Mouse (Mus musculus): Measurements from ENCODE around the gene Gm21865. TPM values are rescaled to one million over a fixed set of nuclear protein-coding genes. Genes with fewer than 3 reads are reported as not detected.
"Not testable (repeated sequence)": the region's sequence is repeated elsewhere in the genome, so short reads cannot be mapped to it uniquely, and the experiment has no call there.

Gene Gm21865
- total RNA-seq (2017): not detected in 2 replicates

- not testable (repeated sequence) for ATAC-seq (replicated peaks in 1 of 2; ENCODE audit: insufficient read depth in 1 of 2, low FRiP score in 2 of 2, low TSS enrichment in 1 of 2, low read depth in 1 of 2, poor library complexity in 2 of 2, severe bottlenecking in 2 of 2)
These were observed at the start of gene Gm21865 for GRCm38 (mm10) chrY:40316803-40317202. Gm21865 (minus strand) TSS chrY:40316903.

Other genes starting within 250 kb of the Gm21865 start
- gene Gm21882, start 64.6 kb upstream of the Gm21865 start, total RNA-seq (2017): not detected in 2 replicates

All from hematopoietic stem cell, adult 5-6 weeks (primary cell).